Mouse (Mus musculus) liver, embryonic 14.5 days (tissue): Measurements from ENCODE around the gene Wtip.

Experiments used
- CTCF ChIP-seq: IDR thresholded peaks from 2 replicates; pipeline ENCODE4 v1.5.1; 2016; ENCODE audit warnings: antibody characterized with exemption, low read depth, control low read depth
- EP300 ChIP-seq: IDR thresholded peaks from 2 replicates; pipeline ENCODE4 v1.6.1; 2016; ENCODE audit warnings: antibody characterized with exemption, low read depth

- TF ChIP-seq CTCF: no peak
- no peak for TF ChIP-seq EP300
Observed at GRCm38 (mm10) chr7:34169454-34169853, 36.4 kb upstream of the Wtip start, which contains the start of gene Uba2.
